Mouse (Mus musculus) 3134 (cell line): ENCODE data around the gene H2afb3.
"Not testable (repeated sequence)": the region's sequence is repeated elsewhere in the genome, so short reads cannot be mapped to it uniquely, and the experiment has no call there.

Experiments used
- DNase-seq: peaks from one replicate; pipeline ENCODE4 v3.0.0-alpha.2; 2011; ENCODE audit warnings: low spot score; ENCODE audit not compliant: insufficient read length; ENCODE audit errors: extremely low read depth

H2afb3 gene

GRCm38 (mm10) chrX:120312995-120313394 lies at the start of gene H2afb3:
H2afb3 (minus strand) TSS chrX:120313095.
- not testable (repeated sequence) for DNase-seq

DNA sequence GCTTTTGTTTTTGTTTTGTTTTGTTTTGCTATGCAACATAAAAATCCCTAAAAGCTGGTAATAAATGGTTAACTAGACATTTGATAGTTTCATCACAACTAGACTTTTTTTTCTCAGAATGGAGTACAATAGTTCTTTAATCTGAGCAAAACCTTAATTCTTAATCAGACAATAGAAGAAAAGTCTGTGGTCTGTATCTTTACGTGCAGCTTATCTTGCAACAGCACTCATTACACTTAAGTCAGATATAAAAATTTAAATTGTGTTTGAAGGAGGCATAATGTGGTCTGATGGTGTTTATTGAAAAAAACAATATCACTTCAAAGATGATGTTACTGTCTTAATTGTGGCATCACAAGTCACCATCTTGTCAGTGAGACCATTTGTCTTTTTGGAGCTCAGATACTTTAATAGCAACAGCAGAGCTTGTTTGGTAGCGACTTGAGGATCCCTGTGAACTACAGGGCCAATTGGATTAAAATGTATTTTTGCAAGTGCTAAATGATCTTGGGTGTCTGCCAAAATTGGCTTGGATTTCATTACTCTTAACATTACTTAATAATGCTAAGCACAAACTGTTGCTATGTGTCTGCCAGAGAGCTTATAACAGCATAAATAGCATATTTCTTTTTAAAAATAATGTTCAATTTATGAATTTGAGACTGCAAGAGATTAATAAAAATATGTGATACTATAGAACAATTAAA lies 11.3 kb downstream of the H2afb3 start:
- no peak for DNase-seq

DNA sequence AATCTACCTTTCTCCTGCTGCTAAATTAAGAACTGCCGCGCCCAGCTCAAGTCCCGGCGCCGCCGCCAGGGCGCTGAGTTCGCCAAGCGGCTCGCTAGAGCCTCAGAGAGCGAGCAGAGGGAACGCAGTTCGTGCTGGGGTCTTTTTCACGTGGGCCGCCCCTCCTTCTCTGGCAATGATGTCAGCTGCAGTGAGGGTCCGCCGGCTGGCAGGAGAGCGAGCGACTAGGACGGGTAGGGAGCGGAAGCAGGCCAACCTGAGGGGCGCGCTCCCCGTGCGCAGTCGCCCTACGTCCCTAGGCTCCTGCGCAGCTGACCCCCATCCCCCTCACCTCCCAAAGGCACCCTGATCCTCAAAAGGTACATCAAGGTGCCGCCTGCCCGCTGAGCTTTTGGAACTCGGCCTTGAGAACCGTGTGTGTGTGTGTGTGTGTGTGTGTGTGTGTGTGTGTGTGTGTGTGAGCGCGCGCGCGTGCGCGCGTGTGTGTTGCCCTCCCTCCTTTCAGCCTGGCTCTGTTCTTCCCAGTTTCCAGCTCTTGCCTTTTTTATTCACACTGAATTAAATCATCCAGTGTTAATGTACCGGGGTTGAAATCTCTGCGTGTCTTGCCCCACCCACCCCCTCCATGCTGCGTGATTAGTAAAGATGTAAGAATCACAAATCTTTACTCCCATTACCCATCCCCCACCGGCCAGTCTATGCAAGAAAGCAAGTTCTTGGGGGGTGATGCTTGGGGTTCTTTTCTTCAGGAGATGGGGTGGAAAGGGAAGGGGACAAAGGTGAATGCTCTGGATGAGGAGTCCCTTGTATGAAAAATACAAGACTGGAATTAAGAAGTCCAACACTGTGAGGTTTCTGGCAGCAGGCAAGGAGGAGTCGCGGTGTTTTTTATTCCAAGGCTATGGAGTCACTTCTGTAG lies 19.8 kb downstream of the H2afb3 start:
- no peak for DNase-seq

DNA sequence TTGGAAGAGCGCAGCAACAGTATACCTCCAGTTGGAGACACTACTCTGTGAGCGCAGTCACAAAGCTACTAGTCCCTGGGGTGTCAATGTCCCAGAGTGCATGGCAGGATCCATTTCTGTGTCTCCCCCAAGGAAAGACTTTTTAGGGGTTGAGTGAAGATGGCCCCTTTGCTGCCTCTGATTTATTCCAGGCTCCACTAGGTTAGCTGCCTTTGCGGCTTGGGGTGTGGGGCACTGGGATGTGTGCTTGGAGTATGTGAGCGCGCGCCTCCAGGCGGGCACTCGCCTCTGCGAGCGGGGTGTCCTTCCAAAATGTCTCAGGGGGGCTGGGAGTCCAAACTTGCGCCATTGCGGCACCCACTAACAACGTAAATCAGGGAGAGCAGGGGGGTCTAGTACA lies 21.2 kb downstream of the H2afb3 start:
- DNase-seq: no peak

DNA sequence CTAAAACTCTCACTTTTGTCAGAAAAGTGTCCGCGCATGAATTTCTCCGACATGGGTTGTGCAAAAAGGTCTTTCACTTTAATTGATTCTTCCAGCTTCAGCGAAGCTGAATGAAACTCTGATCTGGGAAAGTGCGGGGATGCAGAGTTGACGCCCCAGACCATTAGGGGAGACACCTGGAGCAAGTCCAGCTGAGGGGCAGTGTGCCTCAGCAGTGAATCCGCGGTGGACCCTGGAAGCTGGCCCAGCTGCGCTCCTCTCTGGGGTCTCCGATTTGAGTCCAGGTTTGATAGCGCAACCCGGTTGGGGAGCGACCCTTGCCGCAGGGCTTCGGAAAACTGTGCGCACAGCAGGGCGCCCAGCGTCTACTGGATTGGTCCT lies 22.0 kb downstream of the H2afb3 start:
- DNase-seq: no peak

DNA sequence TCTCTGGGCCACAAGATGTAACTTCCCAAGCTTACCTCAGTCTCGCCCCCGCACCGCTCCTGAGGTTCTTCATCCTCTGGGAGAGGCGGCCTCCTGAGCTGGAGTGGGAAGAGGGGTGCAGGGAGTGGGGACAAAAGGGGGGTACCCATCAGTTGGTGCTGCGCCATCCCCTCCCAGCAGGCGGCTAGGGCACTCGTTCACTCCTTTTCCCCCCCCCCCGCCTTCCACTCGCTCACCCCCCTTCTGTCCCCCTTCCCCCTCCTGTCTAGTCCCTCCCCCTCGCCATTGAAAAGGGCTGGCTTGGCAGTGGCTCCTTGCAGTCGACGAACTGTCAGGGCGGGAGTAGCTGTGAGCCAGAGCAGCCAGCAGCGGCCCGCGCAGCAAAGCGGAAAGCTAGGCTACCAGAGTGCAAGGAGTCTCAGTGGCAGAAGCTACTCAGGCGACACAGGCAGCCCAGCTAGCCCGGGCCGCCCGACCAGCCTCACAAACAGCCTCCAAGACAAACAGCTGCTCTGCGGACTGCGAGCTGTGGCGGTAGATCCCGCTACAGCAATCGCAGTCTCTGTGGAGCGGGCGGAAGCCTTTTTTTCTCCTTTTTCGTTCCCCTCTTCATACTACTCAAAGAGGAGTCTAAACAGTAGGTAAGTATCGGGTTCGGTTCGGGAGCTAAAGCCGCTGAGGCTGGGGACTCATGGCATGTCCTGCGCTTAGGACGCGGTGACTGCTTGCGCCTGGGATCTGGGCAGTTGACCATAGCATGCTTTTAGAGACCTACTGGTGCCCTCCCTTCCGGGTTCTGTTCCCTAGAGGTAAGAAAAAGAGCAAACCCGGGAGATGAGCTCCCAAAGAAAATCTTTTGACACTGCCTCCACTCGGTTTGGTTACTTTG lies 22.6 kb downstream of the H2afb3 start, which contains the start of gene Pcdh11x:
Pcdh11x (plus strand) TSS at position 249 of the 889 bp plus-strand sequence.
- no peak for DNase-seq

DNA sequence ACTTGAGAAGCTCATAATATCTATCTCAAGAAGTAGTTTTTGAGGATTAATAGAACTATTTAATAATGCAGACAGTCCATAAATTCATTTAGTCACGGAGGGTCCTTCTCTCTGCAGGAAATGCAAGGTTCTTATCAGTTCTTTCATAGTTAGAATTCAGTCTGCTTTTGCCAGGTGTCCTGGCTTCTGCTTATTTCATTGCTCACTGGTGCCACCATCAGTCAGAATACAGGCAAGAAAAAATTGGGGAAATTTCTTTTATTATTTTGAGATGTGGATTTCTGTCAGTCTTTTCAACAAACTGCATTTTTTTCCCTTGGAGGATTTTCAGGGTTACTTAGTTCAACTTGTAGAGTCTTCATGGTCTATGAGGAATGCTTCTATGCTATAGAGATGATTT lies 25.4 kb downstream of the H2afb3 start:
- no peak for DNase-seq

DNA sequence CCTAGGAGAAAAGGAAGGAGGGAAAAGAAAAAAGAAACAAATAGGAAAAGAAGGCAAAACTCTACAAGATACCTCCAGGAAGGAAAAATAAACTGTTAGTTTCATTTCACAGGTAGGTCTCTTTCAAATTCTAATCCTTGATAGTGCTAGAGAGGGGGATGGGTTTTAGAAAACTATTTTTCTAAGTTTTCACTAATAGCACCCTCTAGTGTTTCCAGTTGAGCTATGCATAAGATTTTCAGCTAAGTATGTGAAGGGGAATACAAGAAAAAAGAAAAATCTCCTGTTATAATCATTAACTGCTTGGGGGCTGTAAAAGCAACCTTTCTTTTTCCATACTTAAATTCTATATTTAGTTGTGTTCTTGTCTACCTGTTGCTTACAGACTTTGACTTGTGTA lies 27.4 kb downstream of the H2afb3 start:
- no peak for DNase-seq
